Mouse (Mus musculus) left cerebral cortex, adult 18-20 months (tissue): ENCODE results near the gene B230104I21Rik. TPM values are rescaled to one million over a fixed set of nuclear protein-coding genes. Genes with fewer than 3 reads are reported as not detected.

Experiments
- DNase-seq, 2 experiments: peaks; one replicate each; pipeline ENCODE4 v3.0.0; 2021 to 2022; ENCODE audit warnings: low spot score in 2 of 2, mixed read lengths in 1 of 2
- long read RNA-seq, 2 experiments: library from polyadenylated mRNA; stranded (forward); transcript quantifications; one replicate each; pipeline ENCODE4 v2.0.0; 2021
- total RNA-seq, 2 experiments: library from RNA; stranded (reverse); gene quantifications; 2 replicates each; pipeline ENCODE4 v1.2.3; 2021

B230104I21Rik gene
- not detected for total RNA-seq
- long read RNA-seq, experiment 1: 0 reads
- long read RNA-seq, experiment 2: 0 reads

DNA sequence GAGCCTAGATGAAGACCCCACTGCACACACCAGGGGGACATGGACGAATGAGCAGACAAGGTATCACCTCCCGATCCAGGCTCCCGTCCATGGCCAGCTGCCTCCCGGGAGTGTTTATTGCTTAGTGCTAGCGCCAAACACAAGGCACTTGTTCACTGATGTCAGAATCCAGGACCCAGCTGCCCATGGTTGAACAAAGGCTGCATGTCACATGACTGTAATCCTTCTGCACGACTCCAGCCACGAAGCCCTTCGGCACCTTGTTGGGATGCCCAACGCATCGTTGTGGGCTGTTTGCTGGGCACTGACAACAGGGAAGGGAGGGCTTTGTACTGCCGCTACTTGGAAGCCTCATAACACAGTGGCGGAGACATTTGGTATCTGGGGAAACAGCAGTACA is at the start of gene B230104I21Rik:
TSS of gene B230104I21Rik (plus strand) at position 367 of the 400 bp plus-strand sequence.
- DNase-seq: peak in 1 of 2 experiments; percentile 20

DNA sequence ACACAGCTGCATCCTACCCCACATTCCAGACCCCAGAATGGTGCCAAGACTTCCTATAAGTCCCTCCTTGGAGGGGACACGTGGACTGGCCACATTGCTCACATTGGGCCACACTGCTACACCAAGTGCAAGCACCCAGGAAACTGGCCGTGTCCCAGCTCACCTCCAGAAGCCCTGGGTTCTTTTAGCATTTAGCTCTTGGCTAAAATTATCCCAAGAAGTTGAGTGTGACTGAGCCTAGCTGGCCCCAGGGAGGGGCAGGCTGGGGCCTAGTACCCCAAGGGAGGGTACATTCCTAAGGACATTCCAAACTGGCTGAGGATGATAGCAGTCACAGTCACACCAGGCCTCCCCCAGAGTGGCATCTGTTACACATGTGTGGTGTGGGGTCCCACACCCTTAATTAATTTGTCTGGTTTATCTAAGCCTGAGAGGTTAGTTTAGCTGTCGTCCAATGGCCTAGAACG is 42.2 kb upstream of the B230104I21Rik start:
- DNase-seq: no peak

- DNase-seq: no peak
These were observed 41.6 kb upstream of the B230104I21Rik start for GRCm38 (mm10) chr4:154294262-154294731.

DNA sequence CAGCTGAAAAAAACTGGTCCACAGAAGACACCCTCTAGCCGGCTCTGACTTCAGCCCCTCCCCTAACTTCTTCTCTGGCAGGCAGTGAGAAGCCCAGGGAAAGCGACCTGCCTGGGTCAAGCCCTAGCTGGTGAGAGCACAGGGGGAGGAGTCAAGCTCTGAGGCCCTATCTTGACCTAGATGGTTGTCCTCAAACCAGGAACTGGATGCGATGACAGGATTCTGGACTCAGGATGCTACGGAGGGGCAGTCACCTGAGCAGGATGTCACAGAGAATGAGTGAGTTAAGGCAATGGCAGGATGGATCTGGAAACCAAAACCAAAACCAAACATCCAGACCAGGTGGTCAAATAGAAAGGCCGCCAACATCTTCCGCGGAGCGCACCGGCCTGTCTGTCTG is 38.2 kb upstream of the B230104I21Rik start:
- DNase-seq: no peak

DNA sequence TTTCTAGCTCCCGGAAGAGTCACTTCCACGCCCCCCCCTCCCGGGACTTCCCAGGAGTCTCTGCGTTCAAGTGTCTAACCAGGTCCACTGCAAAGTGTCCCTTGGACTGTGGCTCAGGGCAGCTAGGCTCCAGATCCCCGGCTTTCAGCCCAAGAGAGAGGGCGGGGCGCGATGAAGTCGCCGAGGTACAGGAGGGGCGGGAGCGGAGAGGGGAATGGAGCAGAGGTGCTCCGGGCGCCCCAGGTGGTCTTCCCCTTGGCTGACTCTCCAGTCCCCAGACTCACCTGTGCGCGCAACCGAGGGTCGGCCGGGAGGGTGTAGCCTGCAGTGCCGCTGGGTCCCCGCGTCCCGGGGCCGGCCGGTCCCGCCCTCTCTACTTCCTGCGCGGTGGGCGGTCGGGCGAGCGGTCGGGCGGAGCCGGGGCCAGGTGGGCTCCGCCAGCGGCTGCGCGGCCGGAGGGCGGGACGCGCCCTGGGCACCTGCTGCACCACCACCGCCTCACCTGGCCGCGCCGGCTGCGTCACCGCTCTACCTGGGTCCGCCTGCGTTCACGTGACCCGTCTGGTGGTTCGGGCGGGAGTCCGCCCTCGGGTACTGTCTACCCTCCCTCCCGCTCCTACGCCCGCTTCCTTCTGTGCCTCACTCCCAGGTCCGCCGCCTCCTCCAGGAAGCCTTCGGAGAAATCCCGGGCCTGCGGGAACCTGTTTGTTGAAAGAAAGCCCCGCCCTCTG is 36.2 kb upstream of the B230104I21Rik start:
- DNase-seq: no peak

- DNase-seq: peak; percentile 37 to 40
These were observed 34.5 kb upstream of the B230104I21Rik start, which contains the start of gene Arhgef16 for GRCm38 (mm10) chr4:154301466-154301881. TSS of gene Arhgef16 (minus strand) at chr4:154301676.

DNA sequence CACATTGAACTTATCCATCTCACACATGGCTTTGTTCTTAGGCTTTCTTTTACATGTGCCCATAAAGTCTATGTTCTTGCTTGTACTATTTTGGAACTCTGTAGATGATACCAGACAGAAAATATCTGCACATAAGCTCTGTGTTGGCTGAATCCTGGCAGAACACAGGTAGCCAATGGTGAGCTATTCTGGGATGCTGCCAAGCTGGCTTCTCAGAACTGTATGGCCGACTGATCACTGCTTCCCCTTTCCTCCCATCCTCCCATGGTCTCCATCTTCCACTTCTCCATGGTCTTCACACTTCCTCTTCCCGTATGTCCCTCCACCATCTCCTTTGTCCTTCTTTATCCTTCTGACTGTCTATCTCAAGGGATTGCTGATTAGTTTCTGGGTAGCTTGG is 26.8 kb upstream of the B230104I21Rik start:
- DNase-seq: no peak

DNA sequence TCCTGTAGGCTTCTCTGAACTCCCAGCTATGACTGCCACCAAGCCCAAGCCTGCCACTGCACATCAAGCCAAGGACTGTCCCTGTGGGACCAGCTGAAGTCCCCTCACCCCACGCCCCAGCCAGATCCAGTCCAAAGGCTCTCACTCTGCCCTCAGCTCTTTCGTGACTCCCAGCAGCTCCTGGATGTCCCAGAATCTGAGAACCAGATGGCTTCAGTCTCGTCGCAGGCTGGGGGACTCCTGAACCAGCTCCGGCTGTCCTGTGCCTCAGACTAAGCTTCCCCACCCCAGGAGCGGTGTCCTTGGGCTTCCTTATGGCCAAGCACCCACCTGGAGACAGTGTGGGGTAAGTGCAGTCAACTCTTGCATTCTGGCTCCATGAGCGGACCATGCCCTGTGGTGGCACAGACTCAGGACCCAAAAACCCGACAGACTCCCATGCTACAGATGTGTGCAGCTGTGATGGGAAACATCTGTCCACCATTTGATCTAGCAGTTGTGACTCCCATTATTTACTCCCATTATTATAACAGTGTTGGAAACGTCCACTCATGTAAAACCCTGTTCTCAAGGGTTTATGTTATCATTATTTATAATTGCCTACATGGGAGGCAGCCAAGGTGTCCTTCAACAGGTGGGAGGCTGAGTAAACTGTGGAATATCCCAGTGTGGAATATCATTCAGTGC is 25.2 kb upstream of the B230104I21Rik start:
- no peak for DNase-seq

DNA sequence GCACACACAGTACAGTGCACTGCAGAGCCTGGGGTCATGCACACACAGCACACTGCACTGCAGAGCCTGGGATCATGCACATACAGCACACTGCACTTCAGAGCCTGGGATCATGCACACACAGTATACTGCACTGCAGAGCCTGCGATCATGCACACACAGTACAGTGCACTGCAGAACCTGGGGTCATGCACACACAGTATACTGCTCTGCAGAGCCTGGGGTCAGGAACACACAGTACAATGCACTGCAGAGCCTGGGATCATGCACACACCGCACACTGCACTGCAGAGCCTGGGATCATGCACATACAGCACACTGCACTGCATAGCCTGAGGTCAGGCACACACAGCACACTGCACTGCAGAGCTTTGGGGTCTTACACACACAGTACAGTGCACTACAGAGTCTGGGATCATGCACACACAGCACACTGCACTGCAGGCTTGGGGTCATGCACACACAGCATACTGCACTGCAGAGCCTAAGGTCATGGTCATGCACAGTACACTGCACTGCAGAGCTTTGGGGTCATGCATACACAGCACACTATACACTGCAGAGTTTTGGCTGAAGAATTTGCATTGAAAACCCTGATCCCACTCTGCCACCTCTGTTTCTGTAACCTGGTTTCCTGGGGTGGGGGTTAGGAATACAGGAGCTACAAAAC is 23.6 kb upstream of the B230104I21Rik start:
- no peak for DNase-seq

DNA sequence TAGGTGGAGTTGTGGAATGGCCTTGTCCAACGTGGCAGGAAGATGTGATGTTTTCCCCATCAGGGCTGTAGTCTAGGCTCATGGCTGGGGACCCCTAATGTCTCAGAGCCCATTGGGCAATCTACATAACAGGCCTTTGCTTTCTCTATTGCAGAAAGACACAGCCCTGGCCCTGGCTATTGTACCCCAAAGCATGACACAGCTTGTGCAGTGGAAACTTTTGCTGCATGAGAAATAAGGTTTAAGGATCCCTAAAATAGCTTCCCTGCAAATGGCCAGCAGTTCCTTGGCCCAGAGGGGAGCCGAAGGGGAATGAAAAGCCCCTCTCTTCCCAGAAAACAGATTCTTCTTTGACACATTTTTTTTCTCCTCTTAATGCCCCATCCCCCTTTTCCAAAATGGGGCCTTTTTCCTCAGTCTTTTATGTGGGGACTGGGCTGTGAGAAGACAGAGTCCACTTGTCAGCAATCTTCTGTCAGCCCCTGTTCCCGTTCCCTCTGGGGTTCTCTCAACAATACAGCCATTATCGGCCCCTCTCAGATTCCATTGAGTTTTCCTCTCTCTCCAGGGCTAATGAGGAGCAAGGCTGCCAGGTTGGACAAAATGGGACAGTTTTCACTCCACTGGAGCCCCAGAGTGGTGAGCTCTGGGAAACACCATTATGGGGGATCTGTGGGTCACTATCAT is 22.8 kb upstream of the B230104I21Rik start:
- no peak for DNase-seq

DNA sequence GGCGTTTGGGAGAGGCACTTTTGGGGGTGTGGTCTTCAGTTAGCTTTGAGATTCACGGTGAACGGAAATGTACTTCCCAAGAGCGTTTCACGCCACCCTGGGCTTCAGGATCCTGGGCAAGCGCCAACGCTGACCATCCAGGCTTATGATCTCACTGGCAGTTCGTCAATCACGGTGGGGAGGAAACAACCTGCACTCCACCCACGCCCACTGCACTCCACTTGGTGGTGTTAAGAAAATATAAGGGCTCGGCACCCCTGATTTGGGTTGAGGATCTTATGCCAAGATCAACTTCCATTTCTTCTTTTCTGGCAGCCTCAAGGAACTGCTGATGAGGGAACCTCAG is 22.3 kb upstream of the B230104I21Rik start:
- DNase-seq: no peak

GRCm38 (mm10) chr4:154325410-154325809 is 10.5 kb upstream of the B230104I21Rik start:
- DNase-seq: no peak

GRCm38 (mm10) chr4:154328431-154328830 is 7.5 kb upstream of the B230104I21Rik start:
- DNase-seq: no peak

DNA sequence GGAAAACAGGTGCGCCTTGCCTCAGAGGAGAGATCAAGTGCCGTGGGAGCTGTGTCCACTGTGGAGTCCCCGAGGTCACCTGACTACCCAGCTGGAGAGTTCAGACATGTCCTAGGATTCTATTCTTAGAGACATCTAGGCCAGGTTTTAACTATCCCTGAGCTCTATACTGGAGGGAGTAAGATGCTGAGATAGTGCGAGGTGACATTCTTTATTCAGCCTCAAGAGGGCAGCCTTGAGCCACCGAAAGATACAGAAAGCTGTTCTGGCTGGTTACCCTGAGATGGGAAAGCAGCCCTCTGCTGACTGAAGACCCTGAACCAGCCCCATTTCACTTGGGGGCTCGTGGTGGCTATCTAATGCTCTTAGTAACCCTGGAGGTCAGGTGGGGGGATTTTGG is 7.1 kb upstream of the B230104I21Rik start:
- DNase-seq: peak; percentile 78 to 81

DNA sequence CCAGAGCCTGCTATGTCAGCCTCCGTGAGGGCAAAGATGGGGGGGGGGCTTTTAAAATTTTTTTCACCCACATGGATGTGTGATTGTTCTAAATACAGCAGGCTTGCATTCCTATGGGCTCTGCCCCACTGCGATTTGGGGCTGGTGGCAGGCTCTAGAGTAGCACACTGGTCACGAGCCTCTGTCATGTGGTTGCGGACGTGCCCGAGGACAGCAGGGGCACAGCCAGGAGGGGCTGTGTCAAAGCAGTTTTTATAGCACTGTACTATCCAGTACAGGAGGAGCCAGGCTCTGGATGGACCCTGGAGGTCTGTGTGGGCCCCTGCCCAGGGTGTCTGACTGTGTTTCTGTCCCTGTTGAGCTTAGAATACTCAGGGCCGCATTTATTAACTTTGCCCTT is 5.9 kb upstream of the B230104I21Rik start:
- no peak for DNase-seq

DNA sequence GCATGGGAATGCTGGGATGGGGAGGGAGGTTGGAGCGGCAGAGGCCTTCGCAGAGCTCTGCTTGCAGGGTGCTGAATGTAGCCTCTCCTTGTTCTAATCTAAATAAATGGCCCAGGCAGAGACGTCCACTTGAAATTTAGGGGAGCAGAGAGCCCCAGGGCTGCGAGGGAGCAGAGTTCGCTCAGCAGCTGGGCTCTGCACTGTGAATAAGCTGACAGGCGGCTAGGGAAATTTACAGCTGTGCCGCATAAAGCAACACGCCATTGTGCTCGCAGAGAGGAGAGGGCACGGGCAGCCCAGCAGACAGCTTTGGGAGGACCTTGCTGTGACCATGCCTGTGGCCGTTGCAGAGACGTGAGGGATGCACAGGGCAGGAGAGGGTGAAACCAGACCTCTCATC is 4.7 kb upstream of the B230104I21Rik start:
- no peak for DNase-seq

DNA sequence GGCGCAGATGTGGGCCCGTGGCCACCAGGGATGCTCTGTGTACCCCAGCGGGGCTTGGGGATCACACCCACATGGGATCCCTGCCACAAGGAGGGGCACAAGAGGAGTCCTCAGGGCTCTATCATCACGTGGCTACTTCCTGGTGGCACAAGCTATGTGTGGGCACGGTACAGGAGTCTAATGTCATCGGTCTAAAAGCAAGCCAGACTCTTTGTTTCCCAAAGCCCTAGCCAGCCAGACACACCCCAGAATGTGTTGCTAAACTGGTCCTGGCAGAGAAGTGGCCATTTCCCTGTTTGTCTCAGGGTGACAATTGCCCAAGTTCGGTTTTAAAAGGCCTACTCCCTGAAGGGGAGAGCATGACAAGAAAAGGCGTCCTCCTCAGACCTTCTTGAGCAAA is 2.6 kb upstream of the B230104I21Rik start:
- DNase-seq: no peak

DNA sequence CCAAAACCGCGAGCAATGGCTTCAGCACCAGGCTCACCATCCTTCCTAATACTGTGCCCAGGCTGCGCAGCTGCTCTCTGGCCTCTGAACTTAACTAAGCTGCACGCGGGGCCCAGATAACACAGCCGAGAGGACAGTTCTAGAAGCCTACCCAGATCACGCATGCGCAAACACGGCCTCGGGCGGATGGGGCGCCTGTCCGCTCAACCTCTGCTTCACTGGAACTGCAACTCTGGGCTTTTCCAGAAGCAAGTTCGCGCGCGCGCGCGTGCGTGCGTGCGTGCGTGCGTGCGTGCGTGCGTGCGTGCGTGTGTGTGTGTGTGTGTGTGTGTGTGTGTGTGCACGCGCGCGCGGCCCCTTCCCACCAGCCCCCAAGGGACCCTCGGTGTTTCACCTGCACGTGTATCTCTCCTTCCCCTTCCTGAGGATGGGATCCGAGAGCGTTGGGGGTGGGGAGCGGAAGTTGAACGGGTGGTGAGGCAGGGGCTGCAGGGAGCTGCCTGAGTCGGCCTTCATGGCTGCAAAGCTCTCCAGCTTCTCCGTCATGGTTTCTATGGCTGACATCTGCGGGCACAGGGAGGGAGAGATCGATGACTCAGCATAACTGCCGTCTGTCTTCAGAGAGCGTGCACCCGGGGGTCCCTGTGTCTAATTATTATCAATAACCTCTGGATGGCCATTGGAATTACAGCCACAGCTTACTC is 1.1 kb upstream of the B230104I21Rik start:
- DNase-seq: no peak

DNA sequence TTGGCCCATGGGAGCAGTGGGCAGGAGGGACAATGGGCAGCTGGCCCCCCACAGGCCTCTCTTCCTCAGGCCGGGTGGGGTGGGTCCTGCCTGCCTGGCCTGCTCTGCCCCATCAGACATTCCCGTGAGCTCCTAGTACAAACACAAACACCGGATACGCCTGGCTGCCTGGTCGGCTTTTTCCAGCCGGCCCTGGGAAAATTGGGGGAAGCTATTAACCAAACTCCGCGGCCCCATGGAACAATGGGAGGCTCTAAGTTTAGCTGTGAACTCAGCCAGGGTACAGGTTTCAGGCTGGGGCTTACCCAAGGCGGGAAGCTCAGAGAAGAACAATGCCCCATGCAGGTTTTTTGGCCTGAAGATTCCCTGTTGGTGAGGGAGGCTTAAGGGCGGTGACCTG is 723 bp downstream of the B230104I21Rik start:
- no peak for DNase-seq

- DNase-seq: no peak
These were observed 11.0 kb downstream of the B230104I21Rik start for GRCm38 (mm10) chr4:154346731-154347522.
